In the genomic region with DNA sequence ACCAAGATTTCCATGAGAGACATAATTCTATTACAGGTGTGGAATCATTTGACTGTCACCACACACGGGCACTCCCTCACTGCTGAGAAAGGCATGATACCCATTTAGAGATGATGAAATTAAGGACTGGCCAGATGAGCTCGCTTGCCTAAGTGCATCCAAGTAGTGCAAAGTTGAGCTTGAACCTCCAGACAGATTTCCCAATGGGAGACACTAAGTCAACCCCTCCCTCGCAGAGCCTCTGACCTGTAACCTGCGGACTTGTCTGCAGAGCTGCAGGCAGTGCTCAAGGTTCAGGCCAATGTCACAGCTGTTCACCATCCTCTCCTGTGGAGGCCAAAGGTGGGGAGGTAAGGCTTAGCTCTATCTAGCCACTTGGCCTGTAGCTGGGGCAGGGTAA, we compare ENCODE assay signal across 21 mouse cellular contexts. TPM values are rescaled to one million over a fixed set of nuclear protein-coding genes. Genes with fewer than 3 reads are reported as not detected.
DNase-seq lines count a peak whose midpoint lies in the region; ATAC-seq lines count a peak whose summit lies in the region.
"Had no signal": no experiment of that assay in that cellular context is flagged by ENCODE, and none has a peak within 500 bp of the region (broad histone marks: within the 10 kb centered on the region; RNA-seq: fewer than 3 reads in every experiment).

No protein-coding gene starts in this region.

- no peaks in the 10 kb centered on the region for H3K36me3 ChIP-seq in limb, embryonic 15.5 days
- H3K36me3 ChIP-seq in limb, embryonic 10.5 days: no peaks in the 10 kb centered on the region
- H3K36me3 ChIP-seq in lung, embryonic 15.5 days: no peaks in the 10 kb centered on the region
- H3K36me3 ChIP-seq: embryonic facial prominence, embryonic 10.5 days; forebrain, embryonic 10.5 days; G1E; heart, embryonic 12.5 days; hindbrain, embryonic 15.5 days had no signal

- no peaks in the 10 kb centered on the region for H3K27me3 ChIP-seq in limb, embryonic 15.5 days
- no peaks in the 10 kb centered on the region for H3K27me3 ChIP-seq in limb, embryonic 10.5 days (ENCODE audit: low read depth, poor library complexity, severe bottlenecking)
- H3K27me3 ChIP-seq in lung, embryonic 15.5 days: no peaks in the 10 kb centered on the region
- H3K27me3 ChIP-seq: hindbrain, embryonic 15.5 days had no signal

- peak overlapping the region; percentile 22; the same call in 1 of the 2 replicates for H3K27ac ChIP-seq in limb, embryonic 15.5 days
- H3K27ac ChIP-seq in limb, embryonic 10.5 days: no peak overlapping the region
- H3K27ac ChIP-seq in lung, embryonic 15.5 days: peak overlapping the region; percentile 85; the same call in 1 of the 2 replicates
- H3K27ac ChIP-seq: forebrain, embryonic 10.5 days; hindbrain, embryonic 15.5 days had no signal

- no peak overlapping the region for H3K9ac ChIP-seq in limb, embryonic 15.5 days
- H3K9ac ChIP-seq in lung, embryonic 15.5 days: no peak overlapping the region
- H3K9ac ChIP-seq: heart, embryonic 12.5 days; hindbrain, embryonic 15.5 days had no signal

- ATAC-seq in limb, embryonic 15.5 days (ENCODE audit: insufficient number of reproducible peaks, low FRiP score, low TSS enrichment, low read depth): no peak
- ATAC-seq in lung, embryonic 15.5 days (ENCODE audit: borderline replicate concordance, extremely low read depth, low FRiP score, low TSS enrichment): no peak
- no peak for ATAC-seq in megakaryocyte-erythroid progenitor cell, adult 5-6 weeks (replicated peaks; ENCODE audit: low FRiP score, low TSS enrichment, poor library complexity, severe bottlenecking)
- ATAC-seq: CD4-positive, CD25-positive, alpha-beta regulatory T cell, adult 4 months; forebrain, embryonic 14.5 days had no signal

- DNase-seq in adrenal gland, adult 2 months: peak; percentile 23
- DNase-seq in adrenal gland, adult 18-20 months (ENCODE audit: low spot score in 2 of 2): no peak
- DNase-seq in limb, embryonic 10.5 days (ENCODE audit: low spot score): no peak
- no peak for DNase-seq in lung, postnatal 10 days
- peak; percentile 43 for DNase-seq in skeletal muscle tissue, adult 2 months (ENCODE audit: low read depth, low spot score)
- DNase-seq: adrenal gland, adult 8-10 months; B cell, adult 2 months; cerebellum, adult 2 months; cerebellum, postnatal 10 days; gastrocnemius, postnatal 14 days; heart, postnatal 36 days had no signal

- 73% methylated on average over 4 of the region's 4 CpGs for WGBS in limb, embryonic 15.5 days
- 91% methylated on average over 4 of the region's 4 CpGs for WGBS in limb, embryonic 10.5 days
- WGBS in lung, embryonic 15.5 days: 75% methylated on average over 4 of the region's 4 CpGs

- H3K9me3 ChIP-seq in limb, embryonic 15.5 days: no peaks in the 10 kb centered on the region
- H3K9me3 ChIP-seq in limb, embryonic 10.5 days (replicated peaks): no peaks in the 10 kb centered on the region
- no peaks in the 10 kb centered on the region for H3K9me3 ChIP-seq in lung, embryonic 15.5 days
- H3K9me3 ChIP-seq: embryonic facial prominence, embryonic 10.5 days; forebrain, embryonic 10.5 days; G1E; heart, embryonic 12.5 days; hindbrain, embryonic 15.5 days had no signal

- H3K4me2 ChIP-seq in limb, embryonic 15.5 days: no peak overlapping the region
- H3K4me2 ChIP-seq in lung, embryonic 15.5 days: no peak overlapping the region
- H3K4me2 ChIP-seq: heart, embryonic 12.5 days; hindbrain, embryonic 15.5 days had no signal

- peaks cover 16% of the 10 kb centered on the region for H3K4me1 ChIP-seq in limb, embryonic 15.5 days
- H3K4me1 ChIP-seq in limb, embryonic 10.5 days: 0 out of 2 replicates have a peak, but pooled peaks cover 6% of the 10 kb centered on the region
- H3K4me1 ChIP-seq in lung, embryonic 15.5 days: peaks cover 26% of the 10 kb centered on the region
- H3K4me1 ChIP-seq: hindbrain, embryonic 15.5 days had no signal

- H3K4me3 ChIP-seq in limb, embryonic 15.5 days: no peak overlapping the region
- no peak overlapping the region for H3K4me3 ChIP-seq in limb, embryonic 10.5 days
- H3K4me3 ChIP-seq in lung, embryonic 15.5 days: no peak overlapping the region
- H3K4me3 ChIP-seq: forebrain, embryonic 10.5 days; heart, embryonic 12.5 days; hindbrain, embryonic 15.5 days had no signal

RNA-seq across cellular contexts. Expression of gene Pla2g4b, which starts 25.6 kb away (rescaled TPM):
- 1 to 10 TPM; 1.4 to 2.2 TPM for total RNA-seq in adrenal gland, adult 2 months (2021)
- polyA plus RNA-seq in adrenal gland, adult 2 months (2012; rRNA removed): 10.0 and 10.2 TPM in 2 replicates
- 1 to 10 TPM; 1.9 to 2.4 TPM for total RNA-seq in adrenal gland, adult 18-20 months (2021)
- polyA plus RNA-seq in limb, embryonic 15.5 days (2015; fragmentation: Nextera tagmentation; extraction: Ambion mirVana): 2.8 and 3.9 TPM in 2 replicates
- 1.4 and 3.9 TPM in 2 replicates for polyA plus RNA-seq in limb, embryonic 10.5 days (2016; fragmentation: Nextera tagmentation; extraction: Ambion mirVana)
- polyA plus RNA-seq in lung, embryonic 15.5 days (2015; fragmentation: Nextera tagmentation; extraction: Ambion mirVana): 1.0 and 1.3 TPM in 2 replicates
- 8.0 and 10.7 TPM in 2 replicates for total RNA-seq in megakaryocyte-erythroid progenitor cell, adult 5-6 weeks (2014; fragmentation: Nextera tagmentation)
- total RNA-seq in megakaryocyte-erythroid progenitor cell, adult 5-6 weeks (2017): 1.5 and 4.7 TPM in 2 replicates

RNA-seq across cellular contexts. Expression of gene Gm28042, which starts 31.5 kb away (rescaled TPM):
- total RNA-seq in adrenal gland, adult 2 months (2021): under 1 TPM; 0.78 to 0.93 TPM
- polyA plus RNA-seq in adrenal gland, adult 2 months (2012; rRNA removed): 9.0 and 9.3 TPM in 2 replicates
- total RNA-seq in adrenal gland, adult 18-20 months (2021): 1 to 10 TPM; 1.5 to 1.7 TPM
- 3.8 and 5.0 TPM in 2 replicates for polyA plus RNA-seq in limb, embryonic 15.5 days (2015; fragmentation: Nextera tagmentation; extraction: Ambion mirVana)
- polyA plus RNA-seq in limb, embryonic 10.5 days (2016; fragmentation: Nextera tagmentation; extraction: Ambion mirVana): 3.6 and 4.3 TPM in 2 replicates
- 2.1 and 3.1 TPM in 2 replicates for polyA plus RNA-seq in lung, embryonic 15.5 days (2015; fragmentation: Nextera tagmentation; extraction: Ambion mirVana)
- 1.3 and 3.8 TPM in 2 replicates for total RNA-seq in megakaryocyte-erythroid progenitor cell, adult 5-6 weeks (2014; fragmentation: Nextera tagmentation)
- 0.30 TPM in 1 of 2 replicates, not detected in the other for total RNA-seq in megakaryocyte-erythroid progenitor cell, adult 5-6 weeks (2017)

RNA-seq across cellular contexts. Expression of gene Jmjd7, which starts 31.5 kb away (rescaled TPM):
- 1 to 10 TPM; 5.9 to 7.6 TPM for total RNA-seq in adrenal gland, adult 2 months (2021)
- 7.1 and 7.9 TPM in 2 replicates for polyA plus RNA-seq in adrenal gland, adult 2 months (2012; rRNA removed)
- 1 to 10 TPM; 5.4 to 6.2 TPM for total RNA-seq in adrenal gland, adult 18-20 months (2021)
- polyA plus RNA-seq in limb, embryonic 15.5 days (2015; fragmentation: Nextera tagmentation; extraction: Ambion mirVana): 17.5 and 18.4 TPM in 2 replicates
- polyA plus RNA-seq in limb, embryonic 10.5 days (2016; fragmentation: Nextera tagmentation; extraction: Ambion mirVana): 19.8 and 25.1 TPM in 2 replicates
- 20.0 and 21.2 TPM in 2 replicates for polyA plus RNA-seq in lung, embryonic 15.5 days (2015; fragmentation: Nextera tagmentation; extraction: Ambion mirVana)
- total RNA-seq in megakaryocyte-erythroid progenitor cell, adult 5-6 weeks (2014; fragmentation: Nextera tagmentation): 11.9 and 30.3 TPM in 2 replicates
- total RNA-seq in megakaryocyte-erythroid progenitor cell, adult 5-6 weeks (2017): 4.2 and 15.8 TPM in 2 replicates

Comparison
In these comparisons a context has a peak if more than half of its experiments do, and no peak if none do; other contexts are left out.
1. DNase-seq: peak in adrenal gland, adult 2 months (single experiment) and skeletal muscle tissue, adult 2 months (single experiment); none in adrenal gland, adult 18-20 months (0 of 2), limb, embryonic 10.5 days (single experiment) and lung, postnatal 10 days (single experiment).